Mouse (Mus musculus) urinary bladder, postnatal 14 days (tissue): ENCODE measurements around the gene Fam57b.
A peak's percentile ranks its signal among the peaks of the same experiment; 100 is the strongest.
"Not testable (repeated sequence)": the region's sequence is repeated elsewhere in the genome, so short reads cannot be mapped to it uniquely, and the experiment has no call there.

Experiments used
- DNase-seq: peaks from one replicate; pipeline ENCODE4 v3.0.0; 2021; ENCODE audit warnings: low spot score

Gene Fam57b

GRCm38 (mm10) chr7:126778147-126778546 is 19.3 kb upstream of the Fam57b start:
- DNase-seq, result no peak

GRCm38 (mm10) chr7:126779101-126779500 is 18.4 kb upstream of the Fam57b start:
- DNase-seq, result not testable (repeated sequence)

- peak; percentile 87 for DNase-seq
Observed at GRCm38 (mm10) chr7:126779983-126780970, 17.2 kb upstream of the Fam57b start.

- DNase-seq, result no peak
Observed at GRCm38 (mm10) chr7:126780971-126781635, 16.4 kb upstream of the Fam57b start, which contains the start of gene Tbx6. Gene Tbx6, plus strand, starts transcription at chr7:126781483.

GRCm38 (mm10) chr7:126781661-126782370 is 15.7 kb upstream of the Fam57b start:
- DNase-seq, result no peak

- DNase-seq, result no peak
Observed at GRCm38 (mm10) chr7:126782693-126783092, 14.8 kb upstream of the Fam57b start.

GRCm38 (mm10) chr7:126784469-126784868 is 13.0 kb upstream of the Fam57b start:
- DNase-seq, result no peak

- no peak for DNase-seq
Observed at GRCm38 (mm10) chr7:126785056-126785455, 12.4 kb upstream of the Fam57b start.

GRCm38 (mm10) chr7:126786142-126786541 is 11.3 kb upstream of the Fam57b start:
- no peak for DNase-seq

GRCm38 (mm10) chr7:126789141-126789540 is 8.3 kb upstream of the Fam57b start:
- no peak for DNase-seq

GRCm38 (mm10) chr7:126791851-126792720 is 5.4 kb upstream of the Fam57b start, which contains the start of gene Ppp4c:
Gene Ppp4c, minus strand, starts transcription at chr7:126792496.
- peak; percentile 98 for DNase-seq

GRCm38 (mm10) chr7:126792721-126793443 is 4.6 kb upstream of the Fam57b start:
- no peak for DNase-seq

- DNase-seq, result no peak
Observed at GRCm38 (mm10) chr7:126793456-126794270, 3.8 kb upstream of the Fam57b start.

GRCm38 (mm10) chr7:126794271-126794605 is 3.2 kb upstream of the Fam57b start:
- DNase-seq, result no peak

GRCm38 (mm10) chr7:126795387-126796317 is 1.8 kb upstream of the Fam57b start:
- DNase-seq, result no peak

- DNase-seq, result no peak
Observed at GRCm38 (mm10) chr7:126796350-126796932, 1.0 kb upstream of the Fam57b start.

- no peak for DNase-seq
Observed at GRCm38 (mm10) chr7:126798127-126799049, 920 bp downstream of the Fam57b start.
